In genomic region chr3:123235921-123236320, GRCm38 (mm10) we compare ENCODE assay signal across 8 mouse cellular contexts. TPM values are rescaled to one million over a fixed set of nuclear protein-coding genes. Genes with fewer than 3 reads are reported as not detected.
DNase-seq lines count a peak whose midpoint lies in the region; ATAC-seq and TF ChIP-seq lines count a peak whose summit lies in the region.

Gene Synpo2 (minus strand): TSS chr3:123236149.

- peak within 1 kb of the TSS; percentile 82 for H3K9ac ChIP-seq in heart, embryonic 12.5 days
- peak within 1 kb of the TSS; percentile 43 for H3K9ac ChIP-seq in kidney, embryonic 15.5 days
- H3K9ac ChIP-seq in liver, adult 2 months (ENCODE audit: low read depth, low read length) = peak within 1 kb of the TSS; percentile 33; the same call in 1 of the 2 replicates
- peak within 1 kb of the TSS; percentile 46 for H3K9ac ChIP-seq in midbrain, postnatal 0 days (replicated peaks; ENCODE audit: low read length, poor library complexity, severe bottlenecking)
- H3K9ac ChIP-seq in stomach, postnatal 0 days (ENCODE audit: low read length) = peak within 1 kb of the TSS; percentile 53

- TF ChIP-seq CTCF in liver, adult 2 months (IDR thresholded peaks at IDR 0.05; ENCODE audit: low read depth, low read length) = no peak
- no peak for TF ChIP-seq CTCF in midbrain, postnatal 0 days (IDR thresholded peaks at IDR 0.05)
- TF ChIP-seq CTCF in stomach, postnatal 0 days (IDR thresholded peaks at IDR 0.05; ENCODE audit: low read depth) = peak; percentile 1; the same call in 1 of the 2 replicates

- no peaks in the 10 kb centered on the region for H3K4me1 ChIP-seq in erythroblast, embryonic 14.5 days (ENCODE audit: control insufficient read depth)
- peaks cover 27% of the 10 kb centered on the region for H3K4me1 ChIP-seq in heart, embryonic 12.5 days (replicated peaks)
- H3K4me1 ChIP-seq in kidney, embryonic 15.5 days = peaks cover 23% of the 10 kb centered on the region
- H3K4me1 ChIP-seq in liver, adult 2 months (ENCODE audit: control insufficient read depth, insufficient read depth, low read length) = no peaks in the 10 kb centered on the region
- 0 out of 2 replicates have a peak, but pooled peaks cover 2% of the 10 kb centered on the region for H3K4me1 ChIP-seq in midbrain, postnatal 0 days (ENCODE audit: insufficient read depth, low read length)
- no peaks in the 10 kb centered on the region for H3K4me1 ChIP-seq in stomach, postnatal 0 days (replicated peaks; ENCODE audit: control insufficient read depth, insufficient read depth)

- no peaks in the 10 kb centered on the region for H3K36me3 ChIP-seq in erythroblast, embryonic 14.5 days (ENCODE audit: control insufficient read depth)
- peaks cover 4% of the 10 kb centered on the region; the same call in 1 of the 2 replicates for H3K36me3 ChIP-seq in heart, embryonic 12.5 days
- H3K36me3 ChIP-seq in kidney, embryonic 15.5 days = no peaks in the 10 kb centered on the region
- H3K36me3 ChIP-seq in liver, adult 2 months (ENCODE audit: control insufficient read depth, insufficient read depth, low read length) = no peaks in the 10 kb centered on the region
- H3K36me3 ChIP-seq in midbrain, postnatal 0 days (ENCODE audit: insufficient read depth, low read length) = no peaks in the 10 kb centered on the region
- no peaks in the 10 kb centered on the region for H3K36me3 ChIP-seq in stomach, postnatal 0 days (ENCODE audit: control insufficient read depth, insufficient read depth, low read length)

- peak within 1 kb of the TSS; percentile 89 for H3K4me2 ChIP-seq in heart, embryonic 12.5 days
- H3K4me2 ChIP-seq in kidney, embryonic 15.5 days = peak within 1 kb of the TSS; percentile 80
- peak within 1 kb of the TSS; percentile 72 for H3K4me2 ChIP-seq in midbrain, postnatal 0 days (ENCODE audit: low read depth, low read length, poor library complexity, severe bottlenecking)
- H3K4me2 ChIP-seq in stomach, postnatal 0 days (replicated peaks; ENCODE audit: low read depth) = peak within 1 kb of the TSS; percentile 58

- TF ChIP-seq EP300 in stomach, postnatal 0 days (optimal IDR thresholded peaks at IDR 0.05) = no peak

- H3K79me2 ChIP-seq in liver, adult 2 months (ENCODE audit: control insufficient read depth, insufficient read depth, low read length) = no peaks in the 10 kb centered on the region

- H3K4me3 ChIP-seq in erythroblast, embryonic 14.5 days (replicated peaks) = peak within 1 kb of the TSS; percentile 8
- peak within 1 kb of the TSS; percentile 75 for H3K4me3 ChIP-seq in heart, embryonic 12.5 days
- H3K4me3 ChIP-seq in kidney, embryonic 15.5 days (replicated peaks) = peak within 1 kb of the TSS; percentile 54
- peak within 1 kb of the TSS; percentile 43 for H3K4me3 ChIP-seq in liver, adult 2 months (ENCODE audit: insufficient read depth, low read depth, low read length)
- peak within 1 kb of the TSS; percentile 46 for H3K4me3 ChIP-seq in midbrain, postnatal 0 days (ENCODE audit: low read depth, low read length)
- H3K4me3 ChIP-seq in stomach, postnatal 0 days (ENCODE audit: low read depth, low read length) = peak within 1 kb of the TSS; percentile 49

- H3K9me3 ChIP-seq in erythroblast, embryonic 14.5 days (ENCODE audit: control insufficient read depth, low read length) = no peaks in the 10 kb centered on the region
- 0 out of 2 replicates have a peak, but pooled peaks cover 2% of the 10 kb centered on the region for H3K9me3 ChIP-seq in heart, embryonic 12.5 days (replicated peaks)
- no peaks in the 10 kb centered on the region for H3K9me3 ChIP-seq in kidney, embryonic 15.5 days (replicated peaks)
- H3K9me3 ChIP-seq in midbrain, postnatal 0 days (ENCODE audit: low read length) = no peaks in the 10 kb centered on the region
- H3K9me3 ChIP-seq in stomach, postnatal 0 days (ENCODE audit: control insufficient read depth, low read length) = no peaks in the 10 kb centered on the region

- H3K27me3 ChIP-seq in erythroblast, embryonic 14.5 days (ENCODE audit: control insufficient read depth) = peaks cover 21% of the 10 kb centered on the region
- H3K27me3 ChIP-seq in heart, embryonic 12.5 days (replicated peaks) = no peaks in the 10 kb centered on the region
- peaks cover 3% of the 10 kb centered on the region; the same call in 1 of the 2 replicates for H3K27me3 ChIP-seq in kidney, embryonic 15.5 days
- H3K27me3 ChIP-seq in liver, adult 2 months (ENCODE audit: control insufficient read depth, insufficient read depth, low read length) = no peaks in the 10 kb centered on the region
- no peaks in the 10 kb centered on the region for H3K27me3 ChIP-seq in midbrain, postnatal 0 days (ENCODE audit: insufficient read depth, low read length)
- no peaks in the 10 kb centered on the region for H3K27me3 ChIP-seq in stomach, postnatal 0 days (ENCODE audit: control insufficient read depth, insufficient read depth, low read length)

- peak; percentile 34 for DNase-seq in layer of hippocampus, adult 11-12 months (ENCODE audit: low spot score)
- DNase-seq in layer of hippocampus, adult 9-10 months (ENCODE audit: low spot score) = no peak
- peak; percentile 73 for DNase-seq in liver, adult 2 months (ENCODE audit: extremely low read depth, low read depth, low spot score)
- peak; percentile 52 for DNase-seq in midbrain, postnatal 0 days (ENCODE audit: low spot score)
- DNase-seq in stomach, postnatal 0 days (ENCODE audit: low spot score) = peak; percentile 75

- ATAC-seq in heart, embryonic 12.5 days (ENCODE audit: insufficient number of reproducible peaks, low FRiP score) = peak; percentile 65
- ATAC-seq in kidney, embryonic 15.5 days (replicated peaks; ENCODE audit: low FRiP score) = peak; percentile 89
- peak; percentile 57; the same call in 1 of the 2 replicates for ATAC-seq in midbrain, postnatal 0 days (ENCODE audit: low FRiP score)
- ATAC-seq in stomach, postnatal 0 days (ENCODE audit: low FRiP score, low TSS enrichment) = peak; percentile 64

- 0 out of 2 replicates have a peak, but pooled peaks have one; percentile 28 for TF ChIP-seq POLR2A in liver, adult 2 months (IDR thresholded peaks at IDR 0.05; ENCODE audit: extremely low read depth, insufficient read depth, low read length)

- peak within 1 kb of the TSS; percentile 70 for H3K27ac ChIP-seq in heart, embryonic 12.5 days (ENCODE audit: poor library complexity, severe bottlenecking)
- H3K27ac ChIP-seq in kidney, embryonic 15.5 days = no peak within 1 kb of the TSS
- H3K27ac ChIP-seq in liver, adult 2 months (replicated peaks; ENCODE audit: insufficient read depth, low read depth, low read length) = no peak within 1 kb of the TSS
- no peak within 1 kb of the TSS for H3K27ac ChIP-seq in midbrain, postnatal 0 days (ENCODE audit: low read depth, low read length)
- H3K27ac ChIP-seq in stomach, postnatal 0 days (replicated peaks) = peak within 1 kb of the TSS; percentile 50

- WGBS in heart, embryonic 12.5 days = under 1% methylated on average over 20 of the region's 20 CpGs
- WGBS in kidney, embryonic 15.5 days = under 1% methylated on average over 20 of the region's 20 CpGs
- WGBS in liver, adult 2 months = under 1% methylated on average over 20 of the region's 20 CpGs
- under 1% methylated on average over 20 of the region's 20 CpGs for WGBS in midbrain, postnatal 0 days
- WGBS in stomach, postnatal 0 days = under 1% methylated on average over 20 of the region's 20 CpGs

RNA-seq across cellular contexts. Expression of gene Synpo2, which starts in this region (rescaled TPM):
- polyA plus RNA-seq in erythroblast, embryonic 14.5 days (2012) = not detected in 2 replicates
- polyA plus RNA-seq in heart, embryonic 12.5 days (2016; fragmentation: Nextera tagmentation; extraction: Ambion mirVana) = 23.7 and 26.8 TPM in 2 replicates
- polyA plus RNA-seq in kidney, embryonic 15.5 days (2015; fragmentation: Nextera tagmentation; extraction: Ambion mirVana) = 8.3 and 11.5 TPM in 2 replicates
- 0.34 and 0.37 TPM in 2 replicates for total RNA-seq in liver, adult 2 months (2014; rRNA removed)
- 0.06 TPM in 2 replicates for polyA plus RNA-seq in liver, adult 2 months (2012; rRNA removed)
- total RNA-seq in midbrain, postnatal 0 days (2014; rRNA removed) = 1.2 and 1.8 TPM in 2 replicates
- polyA plus RNA-seq in midbrain, postnatal 0 days (2015; fragmentation: Nextera tagmentation; extraction: Ambion mirVana) = 1.6 and 2.9 TPM in 2 replicates
- polyA plus RNA-seq in stomach, postnatal 0 days (2015; fragmentation: Nextera tagmentation; extraction: Ambion mirVana) = 19.9 and 20.7 TPM in 2 replicates

Comparison
In these comparisons a context has a peak if more than half of its experiments do, and no peak if none do; other contexts are left out.
1. Peak in DNase-seq, H3K4me3 ChIP-seq and H3K9ac ChIP-seq in liver, adult 2 months; RNA of the gene not detected or under 1 TPM.
2. H3K4me3 ChIP-seq: peak in every context shown above with its lines; median percentile 75 in heart, embryonic 12.5 days; 54 in kidney, embryonic 15.5 days; 49 in stomach, postnatal 0 days; 46 in midbrain, postnatal 0 days; 43 in liver, adult 2 months; 8 in erythroblast, embryonic 14.5 days.
3. H3K27ac ChIP-seq: peak in heart, embryonic 12.5 days (single experiment) and stomach, postnatal 0 days (single experiment); none in kidney, embryonic 15.5 days (single experiment), liver, adult 2 months (single experiment) and midbrain, postnatal 0 days (single experiment).
4. Peak in every context shown above with its lines, with median percentiles within 50 percentile points of each other: ATAC-seq, H3K4me2 ChIP-seq and H3K9ac ChIP-seq.